Mouse (Mus musculus) testis, adult 2 months (tissue): ENCODE measurements at regions not wholly inside any gene's neighbourhood (a gene's known extent, or its start where the extent isn't known, plus 50 kb on each side); places are given as distances from the start of the nearest gene placed in this dataset.

Experiments
- CTCF ChIP-seq: fragments of 200-500 bp; IDR thresholded peaks from 2 replicates; pipeline ENCODE4 v1.5.1; 2012; ENCODE audit warnings: low read depth, mild to moderate bottlenecking, inconsistent platforms, low read length, moderate library complexity; ENCODE audit not compliant: control insufficient read depth, insufficient read depth, insufficient replicate concordance
- POLR2A ChIP-seq: fragments of 200-500 bp; IDR thresholded peaks from 2 replicates; pipeline ENCODE4 v1.6.1; 2012; ENCODE audit warnings: low read depth, mild to moderate bottlenecking, inconsistent platforms, low read length, moderate library complexity; ENCODE audit not compliant: control insufficient read depth

DNA sequence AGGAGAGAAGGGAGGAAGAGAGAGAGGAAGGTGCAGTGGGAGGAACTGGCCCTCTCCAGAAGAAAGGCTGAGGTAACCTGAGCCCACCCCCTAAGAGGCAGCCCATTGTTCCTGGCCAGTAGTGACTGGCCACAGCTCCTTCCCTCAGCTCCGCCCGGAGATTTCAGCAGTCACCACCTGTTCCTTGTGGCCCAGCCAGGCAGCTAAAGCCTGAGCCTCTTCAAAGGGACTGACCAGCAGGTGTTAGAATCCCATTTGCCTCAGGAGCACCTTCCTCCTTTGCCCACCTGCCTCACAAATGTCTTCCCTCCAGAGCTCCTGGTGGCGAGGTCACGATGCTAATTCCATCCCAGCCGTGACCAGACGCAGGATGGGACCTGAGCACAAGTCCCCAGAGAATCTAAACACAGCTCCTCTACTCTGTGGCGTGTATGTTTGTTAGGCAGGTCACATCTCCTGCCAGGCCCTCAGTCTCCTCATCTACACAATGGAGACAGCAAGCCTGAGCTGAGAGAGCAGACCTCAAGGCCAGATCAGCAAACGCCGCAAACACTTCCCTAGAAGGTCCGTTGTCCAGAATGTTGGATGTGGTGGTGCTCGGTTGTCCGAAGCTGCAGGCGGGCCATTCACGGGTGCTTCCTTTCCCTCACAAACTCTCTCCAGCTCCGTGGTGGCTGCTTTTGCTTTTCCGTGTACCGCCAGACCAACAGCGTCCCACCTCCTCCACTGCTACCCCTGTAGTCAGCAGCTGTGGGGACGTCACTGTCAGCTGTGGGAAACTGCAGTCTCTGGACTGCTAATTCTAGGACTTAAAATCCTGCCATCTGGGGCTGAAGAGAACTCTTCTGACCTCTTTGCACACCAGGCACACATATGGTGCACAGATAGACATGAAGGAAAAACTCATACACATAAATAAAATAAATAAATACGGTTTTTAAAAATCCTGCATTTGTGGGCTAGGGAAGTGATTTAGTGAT lies 145.8 kb upstream of the Rad23b start:
- TF ChIP-seq POLR2A, result no peak
- no peak for TF ChIP-seq CTCF
